Mouse (Mus musculus) myocyte (in vitro differentiated cells): ENCODE measurements around the gene Caprin1.

Source experiments
- MAX ChIP-seq: IDR thresholded peaks from one replicate; pipeline ENCODE4 v1.6.1; 2011; ENCODE audit warnings: low read depth, mild to moderate bottlenecking, control low read depth
- MYOD1 ChIP-seq, 3 experiments: IDR thresholded peaks; one replicate each; pipeline ENCODE4 v1.6.1; 2011; ENCODE audit warnings: control low read depth in 2 of 3, low read depth in 2 of 3, mild to moderate bottlenecking in 2 of 3, moderate library complexity in 1 of 3; ENCODE audit not compliant: insufficient read length in 2 of 3, control insufficient read depth in 1 of 3
- POLR2A ChIP-seq: IDR thresholded peaks from one replicate; pipeline ENCODE4 v1.6.1; 2011; ENCODE audit warnings: low read depth, mild to moderate bottlenecking, control low read depth, moderate library complexity; ENCODE audit not compliant: insufficient read length
- POLR2AphosphoS2 ChIP-seq: IDR thresholded peaks from one replicate; pipeline ENCODE4 v1.6.1; 2011; ENCODE audit warnings: low read depth, control low read depth; ENCODE audit not compliant: insufficient read length
- USF1 ChIP-seq: IDR thresholded peaks from one replicate; pipeline ENCODE4 v1.6.1; 2011; ENCODE audit warnings: low read depth, mild to moderate bottlenecking, control low read depth, moderate library complexity

GRCm38 (mm10) chr2:103837166-103837565 lies 39.7 kb upstream of the Caprin1 start:
- TF ChIP-seq USF1, result no peak
- TF ChIP-seq POLR2A, result no peak
- TF ChIP-seq MAX, result no peak
- TF ChIP-seq MYOD1 (IDR thresholded peaks at IDR 0.05; ENCODE audit: control insufficient read depth in 1 of 3, insufficient read length in 2 of 3, low read depth in 2 of 3), result no peak
- no peak for TF ChIP-seq POLR2AphosphoS2
